Mouse (Mus musculus): Measurements from ENCODE around the gene Chchd3. TPM values are rescaled to one million over a fixed set of nuclear protein-coding genes. Genes with fewer than 3 reads are reported as not detected.

The Chchd3 gene
- total RNA-seq (2015; ENCODE audit: low replicate concordance) (27.0 and 41.3 TPM in 2 replicates), total RNA-seq (2017; ENCODE audit: low replicate concordance) (34.2 and 59.4 TPM in 2 replicates)

- ATAC-seq (replicated peaks; ENCODE audit: low FRiP score, poor library complexity, severe bottlenecking) = peak; percentile 97
Observed at GRCm38 (mm10) chr6:33059735-33060576, at the start of gene Chchd3. TSS of gene Chchd3 (minus strand) at chr6:33060260.

- ATAC-seq (replicated peaks; ENCODE audit: low FRiP score, poor library complexity, severe bottlenecking) = no peak
Observed at GRCm38 (mm10) chr6:33104661-33105060, 44.6 kb upstream of the Chchd3 start.

- no peak for ATAC-seq (replicated peaks; ENCODE audit: low FRiP score, poor library complexity, severe bottlenecking)
Observed at GRCm38 (mm10) chr6:33098903-33099302, 38.8 kb upstream of the Chchd3 start.

GRCm38 (mm10) chr6:33094671-33095233, 34.7 kb upstream of the Chchd3 start:
- ATAC-seq (replicated peaks; ENCODE audit: low FRiP score, poor library complexity, severe bottlenecking) = no peak

GRCm38 (mm10) chr6:33080186-33080585, 20.1 kb upstream of the Chchd3 start:
- no peak for ATAC-seq (replicated peaks; ENCODE audit: low FRiP score, poor library complexity, severe bottlenecking)

- ATAC-seq (replicated peaks; ENCODE audit: low FRiP score, poor library complexity, severe bottlenecking) = no peak
Observed at GRCm38 (mm10) chr6:33078260-33078936, 18.3 kb upstream of the Chchd3 start.

- ATAC-seq (replicated peaks; ENCODE audit: low FRiP score, poor library complexity, severe bottlenecking) = no peak
Observed at GRCm38 (mm10) chr6:33066462-33066861, 6.4 kb upstream of the Chchd3 start.

- peak; percentile 29; the same call in 1 of the 2 replicates for ATAC-seq (replicated peaks; ENCODE audit: low FRiP score, poor library complexity, severe bottlenecking)
Observed at GRCm38 (mm10) chr6:33059276-33059675, 784 bp downstream of the Chchd3 start.

GRCm38 (mm10) chr6:33056392-33056791, 3.7 kb downstream of the Chchd3 start:
- no peak for ATAC-seq (replicated peaks; ENCODE audit: low FRiP score, poor library complexity, severe bottlenecking)

- ATAC-seq (replicated peaks; ENCODE audit: low FRiP score, poor library complexity, severe bottlenecking) = no peak
Observed at GRCm38 (mm10) chr6:33055663-33056062, 4.4 kb downstream of the Chchd3 start.

- no peak for ATAC-seq (replicated peaks; ENCODE audit: low FRiP score, poor library complexity, severe bottlenecking)
Observed at GRCm38 (mm10) chr6:33054946-33055345, 5.1 kb downstream of the Chchd3 start.

- ATAC-seq (replicated peaks; ENCODE audit: low FRiP score, poor library complexity, severe bottlenecking) = no peak
Observed at GRCm38 (mm10) chr6:33051642-33052041, 8.4 kb downstream of the Chchd3 start.

- no peak for ATAC-seq (replicated peaks; ENCODE audit: low FRiP score, poor library complexity, severe bottlenecking)
Observed at GRCm38 (mm10) chr6:33049705-33050420, 10.2 kb downstream of the Chchd3 start.

GRCm38 (mm10) chr6:33043480-33043879, 16.6 kb downstream of the Chchd3 start:
- no peak for ATAC-seq (replicated peaks; ENCODE audit: low FRiP score, poor library complexity, severe bottlenecking)

- no peak for ATAC-seq (replicated peaks; ENCODE audit: low FRiP score, poor library complexity, severe bottlenecking)
Observed at GRCm38 (mm10) chr6:33042880-33043279, 17.2 kb downstream of the Chchd3 start.

GRCm38 (mm10) chr6:33041978-33042377, 18.1 kb downstream of the Chchd3 start:
- ATAC-seq (replicated peaks; ENCODE audit: low FRiP score, poor library complexity, severe bottlenecking) = no peak

- ATAC-seq (replicated peaks; ENCODE audit: low FRiP score, poor library complexity, severe bottlenecking) = no peak
Observed at GRCm38 (mm10) chr6:33040360-33041090, 19.5 kb downstream of the Chchd3 start.

- no peak for ATAC-seq (replicated peaks; ENCODE audit: low FRiP score, poor library complexity, severe bottlenecking)
Observed at GRCm38 (mm10) chr6:33032543-33032942, 27.5 kb downstream of the Chchd3 start.

GRCm38 (mm10) chr6:33031631-33032030, 28.4 kb downstream of the Chchd3 start:
- ATAC-seq (replicated peaks; ENCODE audit: low FRiP score, poor library complexity, severe bottlenecking) = no peak
